Mouse (Mus musculus) left cerebral cortex, adult 11 months (tissue): Measurements from ENCODE around the gene Pou3f4.
A peak's percentile ranks its signal among the peaks of the same experiment; 100 is the strongest.
"Not testable (repeated sequence)": the region's sequence is repeated elsewhere in the genome, so short reads cannot be mapped to it uniquely, and the experiment has no call there.

Source experiments
- DNase-seq: peaks from one replicate; pipeline ENCODE4 v3.0.0; 2022; ENCODE audit warnings: low spot score

Pou3f4 gene

GRCm38 (mm10) chrX:110814151-110814571, at the start of gene Pou3f4:
TSS of gene Pou3f4 (plus strand) at chrX:110814280.
- peak; percentile 73 for DNase-seq

GRCm38 (mm10) chrX:110765939-110766338, 48.1 kb upstream of the Pou3f4 start:
- no peak for DNase-seq

GRCm38 (mm10) chrX:110774807-110775206, 39.3 kb upstream of the Pou3f4 start:
- not testable (repeated sequence) for DNase-seq

GRCm38 (mm10) chrX:110802502-110802901, 11.6 kb upstream of the Pou3f4 start:
- DNase-seq, result no peak

GRCm38 (mm10) chrX:110810001-110810578, 4.0 kb upstream of the Pou3f4 start:
- no peak for DNase-seq

GRCm38 (mm10) chrX:110810753-110811506, 3.1 kb upstream of the Pou3f4 start:
- no peak for DNase-seq

GRCm38 (mm10) chrX:110812071-110812470, 2.0 kb upstream of the Pou3f4 start:
- no peak for DNase-seq

GRCm38 (mm10) chrX:110813401-110813800, 679 bp upstream of the Pou3f4 start:
- no peak for DNase-seq

- DNase-seq, result no peak
Measured at GRCm38 (mm10) chrX:110814592-110815548, 790 bp downstream of the Pou3f4 start.

GRCm38 (mm10) chrX:110815549-110815930, 1.5 kb downstream of the Pou3f4 start:
- no peak for DNase-seq

GRCm38 (mm10) chrX:110816609-110817008, 2.5 kb downstream of the Pou3f4 start:
- no peak for DNase-seq

- no peak for DNase-seq
Measured at GRCm38 (mm10) chrX:110817211-110817610, 3.1 kb downstream of the Pou3f4 start.

GRCm38 (mm10) chrX:110837450-110837849, 23.4 kb downstream of the Pou3f4 start:
- DNase-seq, result no peak

GRCm38 (mm10) chrX:110851300-110851699, 37.2 kb downstream of the Pou3f4 start:
- no peak for DNase-seq
